Mouse (Mus musculus) neural tube, embryonic 11.5 days (tissue): ENCODE data around the gene Mup3. TPM values are rescaled to one million over a fixed set of nuclear protein-coding genes. Genes with fewer than 3 reads are reported as not detected.

Experiments
- polyA plus RNA-seq: library from polyadenylated mRNA; unstranded; fragments of >200 nt; fragmentation: Nextera tagmentation; extraction: Ambion mirVana; gene quantifications from 2 replicates; pipeline ENCODE4 v1.2.1, GENCODE M21; 2014

The Mup3 gene
- polyA plus RNA-seq, 1 experiment from 2014 or later: not detected

Other genes with a start within 250 kb of the Mup3 start
- gene Mup20, start 33.2 kb downstream of the Mup3 start, polyA plus RNA-seq: not detected in 2 replicates
- not detected in 2 replicates for gene Mup21, start 63.5 kb upstream of the Mup3 start, polyA plus RNA-seq
- 28.6 and 29.4 TPM in 2 replicates for gene Zfp37, start 143.7 kb upstream of the Mup3 start, polyA plus RNA-seq
- 13.0 and 17.2 TPM in 2 replicates for gene Slc31a2, start 175.2 kb upstream of the Mup3 start, polyA plus RNA-seq